Mouse (Mus musculus): ENCODE measurements at regions not wholly inside any gene's neighbourhood (a gene's known extent, or its start where the extent isn't known, plus 50 kb on each side); places are given as distances from the start of the nearest gene placed in this dataset.

DNA sequence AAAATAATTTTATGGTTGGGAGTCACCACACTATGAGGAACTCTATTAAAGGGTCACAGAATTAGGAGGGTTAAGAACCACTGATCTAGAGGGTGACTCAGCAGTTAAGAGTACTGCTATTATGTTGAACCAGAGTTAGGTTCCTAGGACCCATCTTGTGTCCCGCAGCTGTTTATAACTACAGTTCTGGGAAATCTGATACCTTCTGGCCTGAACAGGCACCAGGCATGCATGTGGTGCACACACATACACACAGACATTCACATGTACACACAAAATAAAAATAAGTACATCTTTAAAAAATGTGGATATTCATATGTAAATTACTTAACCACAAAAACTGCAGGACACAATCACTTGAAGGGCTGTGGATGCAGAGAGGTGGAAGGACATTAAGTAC is 272.1 kb downstream of the Tbx15 start:
- Histone ChIP-seq H3K4me1 (ENCODE audit: control insufficient read depth, insufficient read depth, low read length) (peaks cover 4% of the 10 kb centered on the region; the same call in 1 of the 2 replicates), H3K36me3 (ENCODE audit: control insufficient read depth, insufficient read depth, low read length) (no peaks in the 10 kb centered on the region), H3K9ac (ENCODE audit: low read depth, low read length, severe bottlenecking) (no peak overlapping the region), H3K27ac (replicated peaks; ENCODE audit: low read depth, low read length) (no peak overlapping the region), H3K4me3 (replicated peaks; ENCODE audit: low read length) (no peak overlapping the region), H3K9me3 (ENCODE audit: control insufficient read depth, low read length) (no peaks in the 10 kb centered on the region), H3K27me3 (ENCODE audit: control insufficient read depth, insufficient read depth, low read length) (no peaks in the 10 kb centered on the region), H3K4me2 (replicated peaks; ENCODE audit: low read depth, low read length, severe bottlenecking) (no peak overlapping the region)
- 0 out of 2 replicates have a peak, but pooled peaks have one; percentile 34 for ATAC-seq (ENCODE audit: low FRiP score, low read depth)
- DNase-seq (ENCODE audit: low spot score), result no peak
- TF ChIP-seq POLR2A (IDR thresholded peaks at IDR 0.05; ENCODE audit: borderline replicate concordance, extremely low read depth, insufficient read depth, insufficient read length), result no peak
- WGBS, result 43% methylated on average over 1 of the region's 1 CpGs

- Histone ChIP-seq H3K9ac (ENCODE audit: low read depth, low read length, severe bottlenecking) (no peak overlapping the region), H3K27me3 (ENCODE audit: control insufficient read depth, insufficient read depth, low read length) (no peaks in the 10 kb centered on the region), H3K9me3 (ENCODE audit: control insufficient read depth, low read length) (no peaks in the 10 kb centered on the region), H3K4me3 (replicated peaks; ENCODE audit: low read length) (no peak overlapping the region), H3K36me3 (ENCODE audit: control insufficient read depth, insufficient read depth, low read length) (no peaks in the 10 kb centered on the region), H3K4me1 (ENCODE audit: control insufficient read depth, insufficient read depth, low read length) (peaks cover 4% of the 10 kb centered on the region; the same call in 1 of the 2 replicates), H3K27ac (replicated peaks; ENCODE audit: low read depth, low read length) (no peak overlapping the region), H3K4me2 (replicated peaks; ENCODE audit: low read depth, low read length, severe bottlenecking) (no peak overlapping the region)
- ATAC-seq (ENCODE audit: low FRiP score, low read depth), result no peak
- 68% methylated on average over 2 of the region's 2 CpGs for WGBS
- TF ChIP-seq POLR2A (IDR thresholded peaks at IDR 0.05; ENCODE audit: borderline replicate concordance, extremely low read depth, insufficient read depth, insufficient read length), result no peak
- no peak for DNase-seq (ENCODE audit: low spot score)
Measured at GRCm38 (mm10) chr3:99512933-99513332, 272.8 kb downstream of the Tbx15 start.

DNA sequence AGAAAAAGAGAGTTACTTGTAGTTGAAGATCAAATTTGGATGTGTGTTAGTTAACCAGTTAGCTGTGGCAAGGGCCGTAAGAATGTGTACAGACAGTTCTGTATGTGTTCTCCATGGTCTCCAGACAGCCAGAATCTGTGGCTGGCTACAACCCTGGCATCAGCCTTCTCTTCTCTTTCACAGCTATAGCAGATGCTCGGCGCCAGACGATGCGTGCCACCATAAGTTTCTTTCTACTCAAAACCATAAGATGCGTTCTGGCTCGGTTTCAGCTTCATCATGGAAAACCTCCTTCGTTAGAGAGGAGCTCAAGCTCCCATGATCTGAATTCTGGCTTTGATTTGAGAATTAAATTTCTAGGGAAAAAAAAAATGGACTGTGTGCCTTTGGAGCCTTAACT is 275.6 kb downstream of the Tbx15 start:
- TF ChIP-seq POLR2A (IDR thresholded peaks at IDR 0.05; ENCODE audit: borderline replicate concordance, extremely low read depth, insufficient read depth, insufficient read length), result no peak
- 65% methylated on average over 8 of the region's 8 CpGs for WGBS
- Histone ChIP-seq H3K4me1 (ENCODE audit: control insufficient read depth, insufficient read depth, low read length) (peaks cover 4% of the 10 kb centered on the region; the same call in 1 of the 2 replicates), H3K27ac (replicated peaks; ENCODE audit: low read depth, low read length) (no peak overlapping the region), H3K9ac (ENCODE audit: low read depth, low read length, severe bottlenecking) (no peak overlapping the region), H3K4me3 (replicated peaks; ENCODE audit: low read length) (no peak overlapping the region), H3K27me3 (ENCODE audit: control insufficient read depth, insufficient read depth, low read length) (no peaks in the 10 kb centered on the region), H3K4me2 (replicated peaks; ENCODE audit: low read depth, low read length, severe bottlenecking) (no peak overlapping the region), H3K9me3 (ENCODE audit: control insufficient read depth, low read length) (no peaks in the 10 kb centered on the region), H3K36me3 (ENCODE audit: control insufficient read depth, insufficient read depth, low read length) (no peaks in the 10 kb centered on the region)
- DNase-seq (ENCODE audit: low spot score) (no peak), ATAC-seq (ENCODE audit: low FRiP score, low read depth) (no peak)

- ATAC-seq (ENCODE audit: low FRiP score, low read depth), result no peak
Measured at GRCm38 (mm10) chr3:99560917-99561316, 320.7 kb downstream of the Tbx15 start.

DNA sequence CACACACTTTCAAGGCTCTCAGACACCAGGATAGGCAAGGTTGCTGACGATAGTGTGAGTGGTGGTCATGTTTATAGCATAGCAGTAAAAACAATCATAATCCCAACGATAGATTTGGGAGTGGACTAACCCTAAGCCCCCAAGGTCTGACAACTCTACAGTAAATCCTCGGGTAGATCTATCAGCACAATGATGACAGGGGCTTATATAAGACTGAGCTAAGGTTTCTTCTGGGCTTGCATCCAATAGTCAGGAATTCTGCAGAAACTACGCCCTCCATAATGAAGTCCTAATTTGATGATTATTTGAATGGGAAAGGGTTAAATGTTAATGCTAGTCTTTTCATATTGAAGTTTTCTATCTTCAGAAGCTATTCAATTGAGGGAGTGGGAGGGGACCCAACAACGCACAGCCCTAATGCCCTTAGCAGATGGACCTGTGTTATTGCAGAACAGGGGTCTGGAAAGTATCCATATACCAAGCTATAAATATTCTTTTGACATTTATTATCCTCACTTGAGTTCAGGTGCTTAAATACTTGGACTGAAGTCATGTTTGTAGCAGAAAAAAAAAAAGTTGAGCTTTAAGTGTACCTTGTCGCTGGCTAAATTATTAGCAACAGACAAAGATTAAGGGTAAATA is 311.8 kb upstream of the Spag17 start:
- H3K27me3 ChIP-seq (ENCODE audit: control insufficient read depth, insufficient read depth, low read length), result no peaks in the 10 kb centered on the region
- WGBS, result 10% methylated on average over 6 of the region's 6 CpGs
- H3K36me3 ChIP-seq (ENCODE audit: control insufficient read depth, insufficient read depth, low read length), result no peaks in the 10 kb centered on the region
- DNase-seq (ENCODE audit: low spot score) (peak; percentile 85), ATAC-seq (ENCODE audit: low FRiP score, low read depth) (peak; percentile 93)
- no peak for TF ChIP-seq POLR2A (IDR thresholded peaks at IDR 0.05; ENCODE audit: borderline replicate concordance, extremely low read depth, insufficient read depth, insufficient read length)
- H3K27ac ChIP-seq (replicated peaks; ENCODE audit: low read depth, low read length), result no peak overlapping the region
- H3K9me3 ChIP-seq (ENCODE audit: control insufficient read depth, low read length), result no peaks in the 10 kb centered on the region
- no peak overlapping the region for H3K4me2 ChIP-seq (replicated peaks; ENCODE audit: low read depth, low read length, severe bottlenecking)
- peaks cover 4% of the 10 kb centered on the region; the same call in 1 of the 2 replicates for H3K4me1 ChIP-seq (ENCODE audit: control insufficient read depth, insufficient read depth, low read length)
- H3K4me3 ChIP-seq (replicated peaks; ENCODE audit: low read length), result no peak overlapping the region
- no peak overlapping the region for H3K9ac ChIP-seq (ENCODE audit: low read depth, low read length, severe bottlenecking)

More at GRCm38 (mm10) chr3:99560917-99561316, 320.7 kb downstream of the Tbx15 start:
- no peaks in the 10 kb centered on the region for H3K4me1 ChIP-seq (ENCODE audit: control insufficient read depth, insufficient read depth, low read length)
- no peak for TF ChIP-seq POLR2A (IDR thresholded peaks at IDR 0.05; ENCODE audit: borderline replicate concordance, extremely low read depth, insufficient read depth, insufficient read length)
- DNase-seq (ENCODE audit: low spot score), result no peak
- H3K9ac ChIP-seq (ENCODE audit: low read depth, low read length, severe bottlenecking), result no peak overlapping the region
- no peaks in the 10 kb centered on the region for H3K9me3 ChIP-seq (ENCODE audit: control insufficient read depth, low read length)
- no peak overlapping the region for H3K27ac ChIP-seq (replicated peaks; ENCODE audit: low read depth, low read length)
- no peak overlapping the region for H3K4me2 ChIP-seq (replicated peaks; ENCODE audit: low read depth, low read length, severe bottlenecking)
- WGBS, result 52% methylated on average over 1 of the region's 1 CpGs
- no peaks in the 10 kb centered on the region for H3K27me3 ChIP-seq (ENCODE audit: control insufficient read depth, insufficient read depth, low read length)
- no peaks in the 10 kb centered on the region for H3K36me3 ChIP-seq (ENCODE audit: control insufficient read depth, insufficient read depth, low read length)
- no peak overlapping the region for H3K4me3 ChIP-seq (replicated peaks; ENCODE audit: low read length)

All from limb, embryonic 14.5 days (tissue).